Mouse (Mus musculus) kidney, postnatal 36 days (tissue): ENCODE measurements around the gene Rpl32.

Experiments
- DNase-seq, 2 experiments: peaks; one replicate each; pipeline ENCODE4 v3.0.0; 2021 to 2022; ENCODE audit warnings: mixed read lengths in 2 of 2

Rpl32 gene

DNA sequence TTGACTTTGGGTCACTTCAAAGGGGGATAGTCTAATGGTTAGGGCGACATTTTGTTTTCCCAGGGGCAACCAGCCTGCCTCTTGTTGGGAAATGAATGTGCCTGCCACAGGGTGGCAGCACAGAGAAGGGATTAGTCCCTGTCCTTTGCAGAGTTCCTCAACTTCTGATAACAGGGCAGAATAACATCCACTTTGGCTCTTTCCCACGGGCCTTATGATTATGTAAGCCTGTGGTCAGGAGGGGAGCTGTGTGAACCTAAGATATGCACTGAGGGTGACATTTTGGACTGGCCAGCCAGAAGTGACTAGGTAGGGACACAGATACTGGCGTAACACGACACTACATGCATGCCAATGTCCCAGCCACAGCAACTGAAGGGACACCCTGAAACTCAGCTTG lies 5.6 kb upstream of the Rpl32 start:
- DNase-seq = peak; percentile 68 to 86

DNA sequence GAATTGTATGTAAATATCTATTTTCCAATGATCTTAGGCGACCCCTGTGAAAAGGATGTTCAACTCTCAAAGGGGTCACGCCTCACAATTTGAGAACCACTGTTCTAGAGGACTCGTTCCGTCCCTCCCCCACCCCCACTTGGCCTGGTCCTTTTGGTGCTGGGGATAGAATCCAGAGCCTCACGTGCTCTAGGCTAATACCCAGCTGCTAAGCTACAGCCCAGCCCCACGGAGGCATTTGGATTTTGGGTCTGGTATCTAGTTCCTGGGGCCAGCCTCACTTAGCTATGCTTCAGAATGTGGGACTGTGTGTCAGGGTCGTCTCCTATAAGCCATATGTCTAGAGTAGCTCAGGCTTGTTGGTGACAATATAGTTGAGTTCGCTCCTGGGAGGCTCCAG lies 3.1 kb upstream of the Rpl32 start:
- DNase-seq = no peak

DNA sequence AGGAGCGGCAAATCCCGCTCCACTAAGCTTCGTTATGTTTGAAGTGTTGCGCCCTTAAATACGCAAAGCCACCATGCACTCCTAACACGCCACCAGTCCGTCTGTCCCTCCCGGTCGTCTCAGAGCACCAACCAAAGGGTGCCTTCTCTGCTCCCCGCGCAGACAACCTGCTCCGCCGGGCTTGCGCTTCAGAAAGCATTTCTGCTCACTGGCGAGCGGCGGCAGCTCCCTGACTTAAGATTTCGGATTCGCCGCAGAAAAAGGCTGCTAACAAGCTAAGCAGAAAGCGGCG lies 405 bp downstream of the Rpl32 start:
- DNase-seq = peak in 1 of 2 experiments; percentile 12

DNA sequence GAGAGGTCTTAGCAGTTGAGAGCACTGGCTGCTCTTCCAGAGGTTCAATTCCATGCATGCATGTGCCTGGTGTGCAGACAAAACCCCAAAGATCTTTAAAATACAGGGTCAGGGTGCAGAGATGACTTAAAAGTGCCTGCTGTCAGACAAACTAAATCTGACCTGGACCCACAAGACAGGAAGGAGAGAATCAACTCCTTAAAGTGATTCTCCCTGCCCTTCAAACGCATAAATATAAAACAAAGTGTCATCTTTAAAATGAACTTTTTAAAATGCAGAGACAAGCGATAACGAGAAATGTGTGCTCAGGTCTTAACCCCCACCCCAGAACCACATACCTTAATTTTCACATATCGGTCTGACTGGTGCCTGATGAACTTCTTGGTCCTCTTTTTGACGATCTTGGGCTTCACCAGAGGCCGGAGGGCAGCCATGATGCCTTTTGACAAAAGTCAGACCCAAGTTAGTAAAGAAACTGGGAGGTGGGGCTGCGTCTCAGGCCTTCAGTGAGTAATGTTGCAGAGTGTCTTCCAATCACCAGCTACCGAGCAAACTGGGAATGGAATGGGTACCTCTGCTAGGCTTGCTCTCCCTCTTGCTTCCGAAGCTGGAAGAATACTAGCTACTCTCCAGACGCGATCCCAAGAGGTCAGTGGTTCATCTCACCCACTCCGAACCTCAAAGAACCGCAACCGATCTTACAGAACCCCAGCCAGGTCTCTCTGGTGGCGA lies 917 bp downstream of the Rpl32 start:
- DNase-seq = peak in 1 of 2 experiments; percentile 14

DNA sequence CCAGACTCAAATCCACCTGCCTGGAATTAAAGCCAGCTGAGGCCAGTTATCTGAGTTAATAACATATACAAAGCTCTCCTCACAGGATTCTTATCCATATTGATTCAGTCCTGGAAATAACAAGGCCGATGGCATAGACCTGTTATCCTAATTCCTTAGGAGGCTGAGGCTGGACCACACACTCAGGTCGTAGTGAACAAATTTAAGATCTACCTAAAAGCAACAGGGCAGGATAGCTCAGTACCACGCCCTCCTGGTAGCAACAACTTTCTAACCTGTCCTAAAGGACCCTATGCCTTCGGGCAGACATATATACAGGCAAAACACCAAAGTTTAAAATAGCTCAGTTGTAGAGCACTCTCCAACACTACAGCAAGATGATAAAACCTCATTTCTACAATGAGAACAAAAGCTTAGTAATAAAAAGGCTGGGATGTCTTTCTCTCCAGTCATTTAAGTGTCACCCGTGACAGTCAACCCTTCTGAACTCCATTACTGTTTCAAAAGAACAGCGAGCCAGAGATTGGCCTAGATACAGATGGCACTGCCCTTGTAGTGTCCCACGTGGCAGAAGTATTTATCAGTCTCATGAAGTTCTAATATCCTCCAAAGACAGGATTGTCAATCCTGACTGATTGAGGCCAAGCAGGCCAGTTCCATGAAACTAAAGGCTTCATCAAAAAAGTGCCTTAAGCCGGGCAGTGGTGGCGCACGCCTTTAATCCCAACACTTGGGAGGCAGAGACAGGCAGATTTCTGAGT lies 3.9 kb downstream of the Rpl32 start:
- DNase-seq = no peak

DNA sequence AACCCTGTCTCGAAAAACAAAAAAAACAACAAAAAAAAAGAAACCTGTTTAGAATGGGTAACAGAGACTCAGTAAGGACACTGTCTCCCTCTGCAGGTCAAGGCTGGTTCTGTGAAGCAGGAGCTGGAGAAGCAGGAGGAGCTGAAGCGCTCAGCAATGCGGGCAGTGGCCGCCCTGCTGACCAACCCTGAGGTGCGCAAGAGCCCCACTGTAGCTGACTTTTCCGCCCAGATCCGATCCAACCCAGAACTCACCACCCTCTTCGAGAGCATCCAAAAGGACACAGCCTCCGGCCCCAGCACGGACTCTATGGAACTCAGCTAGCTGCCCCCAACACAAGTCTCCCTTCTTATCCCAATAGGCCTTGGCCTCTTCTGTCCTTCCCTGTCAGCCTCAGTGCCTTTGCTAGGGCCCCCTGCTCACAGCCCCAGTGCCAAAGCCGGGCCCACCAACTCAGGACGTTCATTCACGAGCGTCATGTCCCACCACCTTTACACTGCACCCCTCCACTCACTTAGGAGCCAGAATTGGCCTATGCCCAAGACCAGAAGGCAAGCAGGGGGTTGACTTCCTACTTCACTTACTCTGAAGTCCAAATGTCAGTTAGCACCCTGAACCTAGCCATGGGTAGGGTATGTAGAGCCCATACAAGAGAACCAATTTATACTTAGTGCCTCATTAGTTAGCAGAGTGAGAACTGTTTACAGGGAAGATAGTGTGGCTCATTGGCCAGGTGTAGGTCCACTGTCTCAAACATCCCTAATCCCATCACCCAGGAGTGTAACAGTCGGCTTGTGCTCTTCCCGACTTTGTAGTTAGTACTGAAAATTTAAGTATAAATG lies 4.8 kb downstream of the Rpl32 start:
- DNase-seq = peak; percentile 79 to 91

DNA sequence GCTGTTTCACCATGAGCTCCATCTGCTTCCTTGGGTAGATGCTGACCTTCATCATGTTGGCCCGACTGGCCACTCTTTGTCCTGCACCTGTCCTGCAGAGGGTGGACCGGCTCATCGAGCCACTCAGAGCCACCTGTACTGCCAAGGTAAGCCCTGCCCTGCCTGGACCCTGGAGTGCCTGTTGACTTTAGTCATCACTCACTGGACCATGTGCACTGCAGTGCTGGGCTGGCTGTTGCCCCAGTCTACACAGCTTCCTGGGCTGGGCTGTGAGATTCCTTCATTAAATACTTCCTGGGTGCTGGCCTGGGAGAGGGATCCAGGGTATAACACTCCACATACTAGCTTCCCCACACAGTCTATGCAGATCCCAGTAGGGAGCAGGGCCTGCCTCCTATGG lies 6.7 kb downstream of the Rpl32 start:
- no peak for DNase-seq

DNA sequence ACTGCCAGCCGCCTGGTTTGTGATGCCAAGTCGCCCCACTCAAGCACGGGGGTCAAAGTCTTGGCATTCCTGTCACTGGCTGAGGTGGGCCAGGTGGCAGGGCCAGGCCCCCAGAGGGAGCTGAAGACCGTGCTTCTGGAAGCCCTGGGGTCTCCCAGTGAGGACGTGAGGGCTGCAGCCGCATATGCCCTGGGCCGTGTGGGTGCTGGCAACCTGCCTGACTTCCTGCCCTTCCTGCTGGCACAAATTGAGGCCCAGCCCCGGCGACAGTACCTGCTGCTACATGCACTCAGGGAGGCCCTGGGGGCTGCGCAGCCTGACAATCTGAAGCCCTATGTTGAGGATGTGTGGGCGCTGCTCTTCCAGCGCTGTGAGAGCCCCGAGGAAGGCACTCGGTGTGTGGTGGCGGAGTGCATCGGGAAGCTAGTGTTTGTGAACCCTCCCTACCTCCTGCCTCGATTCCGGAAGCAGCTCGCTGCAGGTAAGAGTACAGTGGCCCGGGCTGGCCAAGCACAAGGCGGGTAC lies 15.8 kb downstream of the Rpl32 start:
- DNase-seq = peak; percentile 50 to 77

DNA sequence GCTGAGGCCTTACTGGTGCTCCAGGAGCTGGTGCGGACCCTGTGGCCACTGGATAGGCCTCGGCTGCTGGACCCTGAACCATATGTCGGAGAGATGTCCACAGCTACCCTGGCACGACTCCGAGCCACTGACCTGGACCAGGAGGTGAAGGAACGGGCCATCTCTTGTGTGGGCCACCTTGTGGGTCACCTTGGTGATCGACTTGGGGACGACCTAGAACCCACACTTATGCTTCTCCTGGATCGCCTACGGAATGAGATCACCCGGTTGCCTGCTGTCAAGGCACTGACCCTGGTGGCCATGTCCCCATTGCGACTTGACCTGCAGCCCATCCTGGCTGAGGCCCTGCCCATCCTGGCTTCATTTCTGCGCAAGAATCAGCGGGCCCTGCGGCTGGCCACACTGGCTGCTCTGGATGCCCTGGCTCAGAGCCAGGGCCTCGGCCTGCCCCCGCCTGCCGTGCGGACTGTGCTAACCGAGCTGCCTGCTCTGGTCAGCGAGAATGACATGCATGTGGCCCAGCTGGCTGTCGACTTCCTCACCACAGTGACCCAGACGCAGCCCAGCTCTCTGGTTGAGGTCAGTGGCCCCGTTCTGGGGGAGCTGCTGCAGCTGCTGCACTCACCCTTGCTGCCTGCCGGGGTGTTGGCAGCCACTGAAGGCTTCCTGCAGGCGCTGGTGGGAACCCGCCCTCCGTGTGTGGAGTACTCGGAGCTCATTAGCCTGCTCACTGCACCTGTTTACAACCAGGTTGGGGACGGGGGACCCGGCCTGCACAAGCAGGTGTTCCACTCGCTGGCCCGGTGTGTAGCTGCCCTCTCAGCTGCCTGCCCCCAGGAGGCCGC lies 16.5 kb downstream of the Rpl32 start:
- peak; percentile 69 to 74 for DNase-seq

DNA sequence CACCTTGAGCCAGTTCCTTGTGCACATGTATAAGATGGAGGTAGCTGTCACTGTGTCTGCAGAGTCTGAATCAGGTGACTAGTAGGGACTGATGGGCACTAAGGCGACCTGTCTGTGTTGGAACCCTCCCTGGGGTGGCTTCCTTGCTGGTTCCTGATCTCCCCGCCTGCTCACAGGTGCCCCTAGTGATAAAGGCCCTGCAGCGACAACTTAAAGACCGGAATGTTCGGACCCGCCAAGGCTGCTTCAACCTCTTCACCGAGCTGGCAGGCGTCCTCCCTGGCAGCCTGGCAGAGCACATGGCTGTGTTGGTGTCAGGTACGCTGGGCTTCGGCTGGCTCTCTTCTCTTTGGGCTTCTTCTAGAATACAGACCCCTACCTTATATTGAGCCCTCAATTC lies 17.5 kb downstream of the Rpl32 start:
- no peak for DNase-seq

DNA sequence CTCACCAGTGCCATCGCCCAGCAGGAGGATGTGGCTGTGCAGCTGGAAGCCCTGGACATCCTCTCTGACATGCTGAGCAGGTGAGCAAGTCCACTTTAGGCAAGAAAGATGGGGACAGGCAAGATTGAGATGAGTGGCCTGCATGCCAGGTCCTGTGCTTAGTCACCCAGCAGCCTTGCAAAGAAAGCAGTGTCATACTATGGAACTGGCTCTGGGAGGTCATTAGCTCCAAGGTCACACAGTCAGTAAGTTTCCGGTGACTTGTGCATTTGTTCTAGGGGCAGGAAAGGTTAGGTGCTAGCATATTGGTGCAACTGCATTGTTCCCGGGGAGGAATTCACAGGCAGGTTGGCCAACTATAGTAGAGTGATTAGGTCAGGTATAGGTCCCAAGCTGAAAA lies 25.8 kb downstream of the Rpl32 start:
- DNase-seq = no peak

DNA sequence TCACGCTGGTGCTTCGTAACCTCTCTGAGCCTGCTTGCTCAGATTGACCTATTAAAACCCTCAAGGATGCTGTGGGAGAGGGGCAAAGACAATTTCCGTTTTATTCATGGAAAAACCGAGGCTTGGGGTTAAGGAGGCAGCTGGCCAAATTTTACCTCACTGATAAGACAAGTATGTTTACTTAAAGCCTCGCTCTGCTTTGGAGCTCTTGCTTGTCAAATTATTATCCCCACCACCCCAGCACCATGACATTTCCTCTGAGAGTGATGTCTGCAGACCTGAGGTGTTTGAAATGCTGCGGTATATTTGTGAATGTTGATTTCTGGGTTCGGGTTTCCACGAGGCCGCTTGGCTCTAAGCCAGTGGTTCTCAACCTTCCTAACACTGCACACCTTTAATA lies 32.2 kb downstream of the Rpl32 start:
- DNase-seq = no peak

DNA sequence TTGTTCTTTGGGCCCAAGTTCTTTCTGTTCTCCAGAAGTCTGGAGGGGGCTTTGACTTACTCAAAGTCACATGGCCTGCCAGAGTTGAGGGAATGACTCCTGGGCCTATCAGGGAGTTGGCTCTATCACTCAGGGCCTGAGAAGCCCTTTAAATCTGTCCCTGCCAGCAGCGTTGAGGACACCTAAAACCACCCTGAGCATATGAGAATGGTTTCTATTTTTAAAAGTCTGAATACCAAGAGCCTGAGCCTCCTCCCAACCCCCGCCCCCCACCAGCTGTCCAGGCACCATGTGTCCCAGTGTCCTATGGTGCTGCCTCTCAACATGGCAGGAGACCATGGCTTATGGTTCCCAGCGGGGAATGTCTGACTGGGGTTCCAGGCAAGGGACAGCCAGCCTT lies 32.7 kb downstream of the Rpl32 start:
- no peak for DNase-seq

DNA sequence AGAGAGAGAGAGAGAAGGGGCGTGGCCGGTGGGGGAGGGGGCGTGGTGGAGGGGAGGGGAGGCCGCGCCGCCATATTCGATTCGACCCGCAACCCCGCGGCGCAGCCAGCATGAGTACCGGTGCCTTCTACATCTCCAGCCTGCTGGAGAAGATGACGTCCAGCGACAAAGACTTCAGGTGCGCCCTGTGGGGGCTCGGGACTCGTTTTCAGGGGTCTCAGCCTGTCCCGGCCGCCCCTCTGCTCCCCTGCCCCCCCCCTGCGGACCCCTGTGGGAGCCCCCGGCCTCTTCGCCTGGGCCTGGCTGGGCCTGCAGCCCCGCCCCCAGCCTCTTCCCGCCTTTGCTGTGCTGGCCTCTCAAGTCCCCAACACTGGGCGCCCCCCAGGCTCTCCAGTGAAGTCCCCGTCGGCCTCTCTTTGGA lies 34.0 kb downstream of the Rpl32 start, which contains the start of gene Cand2:
Gene Cand2, plus strand, starts transcription at position 38 of the 421 bp plus-strand sequence.
- peak in 1 of 2 experiments; percentile 68 for DNase-seq

DNA sequence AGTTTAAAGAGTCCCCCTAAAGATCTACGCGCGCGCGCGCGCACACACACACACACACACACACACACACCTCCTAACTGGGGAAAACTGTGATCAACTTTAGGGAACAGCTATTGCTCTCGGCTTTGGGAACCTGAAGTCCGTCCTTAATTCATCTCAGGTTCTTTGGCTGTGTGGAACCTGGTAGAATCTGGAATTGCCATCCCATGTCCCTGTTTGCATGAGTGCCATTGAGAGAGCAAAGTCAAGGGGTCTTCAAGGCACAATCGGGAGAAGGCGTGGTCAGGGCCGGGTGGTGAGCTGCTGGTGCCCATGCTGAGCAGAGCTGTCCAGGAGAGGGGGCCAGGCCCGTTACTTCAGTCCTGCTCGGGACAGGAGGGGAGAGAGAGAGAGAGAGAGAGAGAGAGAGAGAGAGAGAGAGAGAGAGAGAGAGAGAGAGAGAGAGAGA lies 34.6 kb downstream of the Rpl32 start:
- peak in 1 of 2 experiments; percentile 30 for DNase-seq

DNA sequence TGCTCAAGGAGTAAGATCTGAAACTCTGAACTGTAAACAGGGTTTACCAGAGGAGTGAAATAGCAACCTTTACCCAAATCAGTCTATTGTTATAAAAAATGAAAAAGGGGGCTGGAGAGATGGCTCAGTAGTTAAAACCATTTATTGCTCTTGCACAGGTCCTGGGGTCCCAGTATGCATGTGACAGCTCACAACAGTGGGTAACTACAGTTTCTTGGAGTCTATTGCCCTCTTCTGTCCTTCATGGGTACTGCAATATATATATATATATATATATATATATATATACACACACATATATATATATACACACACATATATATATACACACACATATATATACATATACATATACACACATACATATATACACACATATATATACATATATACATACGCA lies 35.9 kb downstream of the Rpl32 start:
- DNase-seq = no peak

DNA sequence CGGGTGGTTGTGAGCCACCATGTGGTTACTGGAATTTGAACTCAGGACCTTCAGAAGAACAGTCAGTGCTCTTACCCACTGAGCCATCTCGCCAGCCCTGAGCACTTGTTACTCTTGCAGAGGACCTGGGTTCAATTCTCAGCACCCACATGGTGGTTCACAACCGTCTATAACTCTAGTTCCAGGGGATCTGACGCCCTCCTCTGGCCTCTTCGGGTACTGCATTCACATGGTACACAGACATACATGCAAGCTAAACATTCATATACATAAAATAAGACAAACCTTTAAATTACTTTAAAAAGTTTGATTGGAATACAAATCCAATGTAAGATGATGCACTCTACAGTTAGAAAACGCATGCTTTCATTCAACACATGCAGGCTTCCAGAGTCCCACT lies 36.3 kb downstream of the Rpl32 start:
- DNase-seq = no peak

DNA sequence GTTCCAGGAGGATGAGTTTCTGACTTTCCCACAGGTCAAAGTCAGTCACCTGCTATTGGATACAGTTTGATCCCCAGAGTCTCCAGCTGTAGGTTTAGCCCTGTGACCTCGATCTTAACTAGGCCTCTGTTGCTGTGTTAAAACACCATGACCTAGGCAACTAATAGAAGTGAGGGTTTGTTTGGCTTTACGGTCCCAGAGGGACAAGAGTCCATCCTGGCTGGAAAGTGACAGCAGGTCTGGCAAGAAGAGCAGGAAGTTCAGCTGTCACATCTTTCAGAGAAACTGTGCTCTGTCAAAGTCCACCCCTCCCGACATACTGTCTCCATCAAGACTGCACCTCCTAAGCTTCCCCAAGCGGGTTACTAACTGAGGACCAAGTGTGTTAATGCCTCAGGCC lies 37.7 kb downstream of the Rpl32 start:
- peak; percentile 22 to 33 for DNase-seq

DNA sequence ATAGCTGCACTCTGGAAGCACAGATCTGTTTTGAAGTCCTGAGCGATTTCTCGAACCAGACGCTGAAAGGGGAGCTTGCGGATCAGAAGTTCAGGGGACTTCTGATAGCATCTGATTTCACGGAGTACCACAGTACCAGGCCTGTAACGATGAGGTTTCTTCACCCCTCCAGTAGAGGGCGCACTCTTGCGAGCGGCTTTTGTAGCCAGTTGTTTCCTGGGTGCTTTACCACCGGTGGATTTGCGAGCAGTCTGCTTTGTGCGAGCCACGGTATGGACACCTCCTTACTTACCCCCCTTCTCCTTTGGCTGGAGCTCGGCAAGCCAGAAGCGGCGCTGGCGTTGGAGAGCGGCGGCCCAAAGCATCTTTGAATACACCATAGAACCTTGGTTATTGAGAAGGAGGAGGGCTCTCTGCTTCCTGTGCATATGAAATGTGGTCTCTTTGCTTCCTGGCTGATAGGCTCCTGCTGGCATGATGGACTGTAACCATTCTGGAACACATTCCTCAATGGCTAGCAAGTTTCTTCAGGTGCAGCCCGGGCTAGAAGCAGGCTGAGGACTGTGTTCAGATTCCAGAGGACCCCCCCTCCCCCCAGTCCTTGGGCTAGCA lies 38.4 kb downstream of the Rpl32 start:
- no peak for DNase-seq

DNA sequence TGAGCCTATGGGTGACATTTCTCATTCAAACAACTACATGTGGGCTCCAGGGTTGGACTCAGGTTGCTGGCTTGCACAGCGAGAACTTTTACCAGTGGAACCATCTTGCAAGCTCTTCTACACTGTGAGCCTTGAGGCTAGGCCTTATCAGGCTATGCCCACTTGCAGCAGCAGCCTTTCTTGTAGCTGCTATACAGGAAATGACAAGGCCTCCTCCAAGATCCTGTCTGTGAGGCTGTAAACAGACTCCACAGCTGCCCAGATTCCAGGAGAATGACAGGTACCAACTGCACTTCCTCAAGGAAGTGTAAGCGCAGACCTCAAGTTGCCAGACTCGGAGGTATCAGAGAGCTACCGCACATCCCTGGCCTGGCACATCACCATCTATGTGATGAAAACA lies 40.3 kb downstream of the Rpl32 start:
- DNase-seq = peak in 1 of 2 experiments; percentile 16

DNA sequence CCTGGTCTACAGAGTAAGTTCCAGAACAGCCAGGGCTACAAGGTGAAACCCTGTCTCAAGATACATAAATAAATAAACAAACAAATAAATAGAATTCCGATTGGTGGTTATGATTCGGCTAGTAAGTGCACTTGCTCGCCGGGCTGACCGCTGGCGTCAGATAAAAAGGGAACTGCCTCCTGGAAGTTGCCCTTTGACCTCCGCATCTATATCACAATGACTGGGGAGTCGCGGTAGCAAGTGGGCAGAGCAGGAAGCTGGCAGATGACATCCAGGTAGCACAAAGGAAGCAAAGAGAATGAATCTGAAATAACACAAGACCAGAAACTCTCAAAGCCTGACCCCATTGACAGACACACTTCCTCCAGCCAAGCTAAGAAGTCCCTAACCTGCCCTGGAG lies 41.2 kb downstream of the Rpl32 start:
- no peak for DNase-seq

DNA sequence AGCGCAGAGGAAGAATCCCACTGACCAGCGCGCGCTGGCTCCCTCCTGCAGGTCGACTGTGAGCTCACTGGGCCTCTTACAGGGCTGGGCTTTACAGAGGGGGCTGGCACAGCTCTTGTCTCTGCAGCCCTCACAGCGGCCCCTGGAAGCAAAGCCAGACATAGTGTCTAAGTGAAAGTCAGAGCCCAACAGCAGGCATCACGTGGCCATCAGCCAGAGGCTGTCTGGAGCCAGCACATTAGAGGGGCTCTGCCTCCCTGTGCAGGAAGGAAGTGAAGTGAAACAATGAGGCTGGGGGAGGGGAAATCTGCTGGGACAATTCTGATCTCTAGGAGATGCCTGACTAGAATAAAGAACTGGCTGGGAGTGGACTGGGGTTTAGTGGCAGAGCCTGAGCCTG lies 44.4 kb downstream of the Rpl32 start:
- DNase-seq = peak; percentile 76 to 78
